Mouse (Mus musculus) frontal cortex, adult (tissue): ENCODE measurements around the gene Nhlrc3.

ENCODE experiments used
- ATAC-seq: cut with Nextera tagmentation; 2 replicates; pipeline ENCODE4 v1.9.2; 2017; ENCODE audit warnings: mild to moderate bottlenecking, moderate library complexity, mixed read lengths; ENCODE audit not compliant: low TSS enrichment

Gene Nhlrc3

DNA sequence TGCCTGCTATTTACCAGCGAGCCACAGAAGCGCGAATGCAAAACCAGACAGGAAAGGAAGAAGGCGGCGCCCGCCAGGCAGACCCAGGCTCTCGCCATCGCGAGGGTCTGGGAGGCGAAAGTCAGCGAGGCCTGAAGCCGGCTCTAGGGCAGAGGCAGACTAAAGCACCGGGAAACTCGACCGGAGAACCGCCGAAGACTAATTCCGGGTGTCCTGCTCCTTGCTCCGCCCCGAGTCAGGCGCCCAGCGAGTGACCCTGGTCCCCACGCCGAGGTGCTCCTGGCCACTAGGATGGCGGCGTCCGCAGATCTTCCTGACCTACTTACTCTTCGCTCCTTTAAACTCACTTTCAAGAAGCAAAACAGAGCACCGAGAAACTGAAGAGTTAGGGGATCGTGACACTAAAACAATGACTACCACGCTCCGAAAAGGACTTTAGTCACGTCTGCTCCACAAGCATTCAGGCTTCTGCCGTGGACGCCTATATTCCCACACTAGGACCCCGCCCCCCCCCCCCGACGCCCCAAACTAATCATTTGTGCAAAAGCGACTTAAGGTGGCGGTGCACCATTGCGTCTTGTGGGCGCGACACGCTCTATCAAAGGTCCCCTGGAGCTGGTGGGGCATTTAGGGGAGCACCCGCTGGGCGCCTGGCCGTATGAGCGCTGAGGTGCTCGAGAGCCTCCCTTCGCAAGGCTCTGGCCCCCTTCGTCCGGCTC is at the start of gene Nhlrc3, which contains the start of gene Proser1:
Gene Nhlrc3 (minus strand): TSS at position 287 of the 719 bp plus-strand sequence.
Gene Proser1 (plus strand): TSS at position 621 of the 719 bp plus-strand sequence.
- peak; percentile 95 for ATAC-seq

DNA sequence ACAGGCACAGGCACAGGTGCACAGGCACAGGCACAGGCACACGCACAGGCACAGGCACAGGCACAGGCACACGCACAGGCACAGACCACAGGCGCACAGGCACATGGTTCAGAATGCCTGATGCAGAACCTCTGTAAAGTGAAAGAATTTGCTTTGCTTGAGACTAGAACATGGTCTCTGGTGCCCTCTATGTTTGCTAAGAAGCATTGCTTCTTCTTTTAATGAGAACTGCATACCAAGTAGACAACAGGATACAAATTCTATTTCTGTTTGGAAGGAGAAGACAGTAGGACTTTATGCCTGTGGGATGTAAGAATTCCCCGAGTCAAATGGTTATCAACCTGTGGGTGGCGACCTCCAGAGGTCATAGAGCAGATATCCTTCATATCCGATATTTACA is 39.3 kb upstream of the Nhlrc3 start:
- peak; percentile 93 for ATAC-seq

DNA sequence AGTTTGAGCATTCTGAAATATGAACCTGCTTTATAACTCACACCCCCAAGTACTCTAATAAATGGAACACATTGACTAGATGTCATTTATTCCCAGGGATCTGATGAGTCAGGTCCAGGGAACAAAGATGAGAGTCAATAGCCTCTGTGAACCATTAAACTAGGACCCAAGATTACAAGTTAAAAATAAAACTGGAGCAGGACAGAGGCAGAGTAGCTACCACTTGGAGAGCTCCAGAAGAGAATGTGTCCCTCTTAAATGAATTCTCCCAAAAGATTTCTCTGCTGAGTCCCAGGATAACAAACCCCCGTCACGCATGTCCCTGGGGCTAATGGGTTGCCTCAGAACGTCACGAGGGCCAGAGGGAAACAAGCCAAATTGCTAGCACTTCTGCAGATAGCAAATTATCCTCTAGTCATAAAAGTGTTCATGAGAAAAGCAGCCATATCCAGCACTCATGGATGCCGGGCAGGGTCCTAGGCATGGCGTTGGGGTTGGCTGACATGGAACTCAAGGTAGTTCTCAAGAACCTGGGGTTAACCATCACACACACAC is 35.3 kb upstream of the Nhlrc3 start:
- no peak for ATAC-seq

DNA sequence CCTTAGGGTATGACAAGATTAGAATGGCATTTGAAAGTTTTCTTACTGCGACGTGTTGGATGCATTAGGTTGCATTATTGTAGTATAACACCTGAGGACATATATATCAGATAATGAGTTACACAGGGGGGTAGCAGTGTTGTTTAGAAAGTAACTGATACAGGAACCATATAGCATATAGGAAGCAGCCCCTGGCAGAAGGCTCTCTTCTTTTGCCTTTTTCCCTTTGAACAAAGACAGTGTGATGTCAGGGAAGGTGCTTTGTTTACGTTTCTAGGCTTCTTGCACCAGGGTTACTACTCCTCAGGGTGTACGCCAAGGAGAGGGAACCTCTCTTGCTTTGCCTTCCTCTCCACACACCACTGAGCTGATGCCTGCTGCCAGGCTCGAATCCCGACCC is 25.2 kb upstream of the Nhlrc3 start, which contains the start of gene Stoml3:
Gene Stoml3 (plus strand): TSS at position 301 of the 400 bp plus-strand sequence.
- no peak for ATAC-seq

DNA sequence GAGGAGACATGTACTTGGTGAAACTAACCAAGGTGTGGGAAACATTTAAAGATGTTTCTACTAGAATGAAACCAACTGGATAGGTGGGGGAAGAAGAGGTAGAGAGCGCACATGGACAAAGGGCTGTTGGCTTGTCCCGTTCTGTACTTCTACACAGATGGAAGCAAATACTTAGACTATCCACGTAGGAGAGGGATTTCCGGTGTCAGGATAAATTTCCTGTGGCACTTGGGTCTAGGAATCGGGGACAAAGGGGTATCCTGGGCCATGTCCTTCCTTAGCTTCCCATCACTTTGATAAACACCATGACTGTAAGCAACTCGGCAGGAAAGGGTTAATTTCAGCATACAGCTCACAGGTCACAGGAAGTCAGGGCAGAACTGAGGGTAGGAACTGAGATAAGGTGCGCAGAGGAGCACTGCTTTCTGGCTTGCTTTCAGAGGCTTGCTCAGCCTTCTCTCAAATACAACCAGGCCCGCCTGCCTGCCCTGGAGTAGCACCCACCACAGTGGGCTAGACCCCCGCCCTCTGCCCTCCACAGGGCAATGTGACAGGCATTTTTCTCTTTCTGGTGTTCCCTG is 24.0 kb upstream of the Nhlrc3 start:
- ATAC-seq: no peak

DNA sequence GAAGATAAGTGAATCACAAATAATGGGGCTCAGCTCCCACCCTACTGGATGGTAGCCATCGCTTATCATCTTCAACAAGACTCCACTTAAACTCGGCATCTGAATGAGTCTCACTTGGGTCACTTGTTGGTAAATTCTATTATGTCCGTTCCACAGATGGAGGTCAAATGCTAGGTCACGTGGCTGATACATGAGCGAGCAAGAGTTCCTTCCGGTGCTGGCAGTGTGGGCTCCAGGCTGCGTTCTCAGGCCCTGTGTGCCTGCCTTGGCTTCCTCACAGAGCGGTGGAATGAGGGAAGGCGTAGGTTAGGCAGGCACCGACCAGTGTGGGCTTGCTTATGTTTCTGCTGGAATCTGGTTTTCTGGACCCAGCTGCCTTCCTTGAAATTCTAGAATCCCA is 23.4 kb upstream of the Nhlrc3 start:
- no peak for ATAC-seq

DNA sequence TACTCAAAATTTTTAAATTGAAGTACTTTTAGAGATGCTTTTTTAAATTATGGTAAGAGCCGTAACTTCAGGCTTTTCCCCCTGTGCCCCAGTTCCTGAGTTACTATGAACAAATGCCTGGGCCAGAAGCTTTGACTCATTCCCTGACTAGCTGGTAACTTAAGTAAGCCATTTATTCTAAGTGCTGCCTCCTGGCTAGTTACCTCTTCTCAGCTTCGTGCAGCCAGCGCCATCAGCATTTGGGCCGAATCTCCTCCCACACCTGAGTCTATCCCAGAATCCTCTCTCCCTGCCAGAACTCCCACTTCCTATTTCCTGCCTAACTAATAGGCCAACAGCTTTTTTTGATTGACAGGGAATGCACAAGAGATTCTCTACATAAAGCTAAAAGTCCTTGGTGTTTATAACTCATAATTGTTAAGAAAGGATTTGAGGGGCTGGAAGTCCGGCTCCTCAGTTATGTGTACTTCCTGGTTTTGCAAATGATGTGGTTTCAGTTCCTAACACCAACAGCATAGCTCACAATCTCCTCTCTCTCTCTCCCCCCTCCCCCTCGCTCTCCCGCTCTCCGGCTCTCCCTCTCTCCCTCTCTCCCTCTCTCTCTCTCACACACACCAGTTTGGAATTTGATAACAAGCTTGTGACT is 20.4 kb upstream of the Nhlrc3 start:
- ATAC-seq: peak; percentile 69

DNA sequence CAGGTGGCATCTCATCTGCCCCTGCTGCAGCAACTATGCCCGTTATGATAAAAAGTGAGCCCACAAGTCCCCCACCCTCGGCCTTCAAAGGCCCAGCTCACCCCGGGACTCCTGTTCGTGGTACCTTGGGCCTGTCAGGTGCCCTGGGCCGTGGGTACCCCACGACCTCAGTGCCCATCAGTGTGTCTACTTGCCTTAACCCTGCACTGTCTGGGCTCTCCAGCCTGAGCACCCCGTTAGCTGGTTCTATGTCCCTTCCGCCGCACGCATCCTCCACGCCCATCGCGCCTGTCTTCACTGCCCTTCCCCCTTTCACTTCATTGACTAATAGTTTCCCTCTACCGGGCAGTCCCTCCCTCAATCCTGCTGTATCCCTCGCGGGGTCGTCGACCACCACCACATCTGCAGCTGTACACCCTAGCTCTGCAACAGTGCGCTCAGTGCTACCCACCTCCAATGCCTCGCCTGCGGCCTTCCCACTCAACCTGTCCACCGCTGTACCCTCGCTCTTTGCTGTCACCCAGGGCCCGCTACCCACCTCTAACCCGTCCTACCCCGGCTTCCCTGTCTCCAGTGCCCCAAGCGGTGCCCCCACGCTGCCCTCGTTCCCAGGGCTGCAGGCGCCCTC is 15.4 kb upstream of the Nhlrc3 start:
- no peak for ATAC-seq

DNA sequence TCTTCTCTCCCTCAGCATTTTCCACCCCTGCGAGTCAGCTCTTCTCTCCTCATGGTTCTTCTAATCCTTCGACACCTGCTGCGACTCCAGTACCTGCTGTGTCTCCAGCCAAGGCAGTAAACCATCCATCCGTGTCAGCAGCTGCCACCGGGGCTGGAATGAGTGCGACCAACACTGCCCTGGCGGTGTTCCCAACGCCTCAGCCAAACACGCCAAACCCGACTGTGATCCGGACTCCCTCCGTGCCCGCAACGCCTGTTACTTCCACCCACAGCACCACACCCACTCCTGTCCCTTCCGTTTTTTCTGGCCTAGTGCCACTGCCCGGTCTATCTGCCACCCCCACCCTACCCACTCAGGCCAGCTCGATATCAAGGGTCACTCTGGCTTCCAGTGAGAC is 14.3 kb upstream of the Nhlrc3 start:
- no peak for ATAC-seq

DNA sequence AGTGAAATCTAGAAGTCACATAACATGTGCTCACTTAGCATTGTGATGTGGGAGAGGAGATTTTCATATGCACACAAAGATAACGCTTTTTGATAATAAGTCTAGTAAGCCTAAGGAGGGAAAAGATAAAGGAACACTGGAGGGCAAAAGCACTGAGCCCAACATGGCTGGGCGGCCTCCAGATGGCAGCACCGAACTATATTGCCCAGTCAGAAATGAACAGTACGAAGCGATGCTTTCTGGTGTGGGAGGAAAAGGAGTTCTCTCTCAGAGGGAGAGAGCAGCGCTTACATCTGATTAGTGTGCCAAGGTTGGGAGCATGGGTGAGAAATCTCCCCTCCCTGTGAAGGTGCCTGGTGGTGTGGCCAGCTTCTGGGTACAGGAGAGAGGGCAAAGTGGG is 12.8 kb upstream of the Nhlrc3 start:
- peak; percentile 75 for ATAC-seq

DNA sequence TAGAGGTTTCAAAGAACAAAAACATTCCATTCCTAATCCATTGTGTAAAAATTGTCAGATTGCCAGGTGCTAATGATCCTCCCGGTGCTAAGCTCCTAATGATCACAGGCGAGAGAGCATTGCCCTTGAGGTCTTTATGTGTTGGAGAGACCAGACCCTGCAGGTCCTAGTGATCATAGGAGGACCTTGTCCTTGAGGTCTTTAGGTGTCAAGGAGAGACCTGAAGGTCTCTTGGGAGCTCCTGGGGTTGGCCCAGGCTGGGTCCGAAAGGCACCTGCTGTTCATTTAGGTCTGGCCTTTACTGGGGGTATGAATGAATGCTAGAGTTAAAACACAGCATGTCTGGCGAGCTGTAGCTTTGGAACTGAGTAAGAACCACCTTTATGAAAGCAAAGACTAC is 11.0 kb upstream of the Nhlrc3 start:
- ATAC-seq: no peak

DNA sequence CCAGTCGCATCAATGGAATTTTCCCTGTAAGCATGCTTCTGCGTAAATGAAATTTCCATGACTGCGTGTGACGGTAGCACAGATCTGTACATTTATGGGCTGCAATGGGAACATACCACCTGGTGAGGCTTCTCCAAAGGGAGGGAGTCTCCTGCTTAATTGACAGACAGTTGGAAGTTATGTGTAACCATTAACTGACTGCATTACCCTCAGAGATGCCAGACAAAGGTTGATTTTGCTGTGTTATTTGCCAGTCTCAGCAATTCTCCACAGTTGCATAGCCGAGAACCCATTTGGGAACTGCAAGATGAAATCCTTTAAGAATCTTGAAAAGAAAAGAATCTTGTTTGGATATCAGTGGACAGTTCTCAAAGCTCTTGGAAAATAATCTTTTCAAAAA is 8.9 kb upstream of the Nhlrc3 start:
- no peak for ATAC-seq

DNA sequence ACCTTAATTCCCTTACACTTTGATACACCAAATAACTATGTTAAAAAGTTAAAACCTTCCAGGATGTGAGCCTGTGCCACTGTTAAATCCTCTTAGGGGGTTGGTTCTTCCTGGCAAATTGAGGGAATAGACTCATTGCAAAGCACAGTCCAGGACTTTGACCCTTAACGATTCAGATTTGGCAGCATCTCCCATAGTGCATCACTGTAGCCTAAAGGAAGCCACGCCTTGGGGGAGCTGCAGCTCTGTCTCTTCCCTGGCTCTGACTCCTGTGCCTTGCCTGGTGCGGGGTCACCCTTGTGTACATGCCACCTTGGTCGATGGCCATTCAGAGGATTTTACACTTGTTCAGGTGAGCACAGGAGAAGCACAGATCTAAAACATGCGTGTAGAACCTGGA is 6.5 kb upstream of the Nhlrc3 start:
- ATAC-seq: no peak

DNA sequence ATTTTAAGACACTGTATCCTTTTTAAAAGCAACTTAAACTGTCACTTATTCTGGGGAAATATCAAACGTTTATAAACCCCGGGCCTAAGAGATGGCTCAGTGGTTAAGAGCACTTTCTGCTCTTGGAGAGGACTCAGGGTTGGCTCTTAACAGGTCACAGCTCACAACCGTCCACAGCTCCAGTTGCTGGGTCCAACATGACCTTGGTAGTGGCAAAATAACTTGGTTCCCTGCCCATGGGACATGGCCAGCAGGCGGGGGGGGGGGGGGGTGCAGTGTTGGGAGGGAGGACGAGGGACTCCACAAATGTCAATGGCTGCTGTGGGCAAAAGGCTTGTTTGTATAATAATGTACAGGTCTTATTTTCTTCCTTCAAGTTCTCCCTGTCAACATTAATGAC is 4.2 kb upstream of the Nhlrc3 start:
- ATAC-seq: no peak

DNA sequence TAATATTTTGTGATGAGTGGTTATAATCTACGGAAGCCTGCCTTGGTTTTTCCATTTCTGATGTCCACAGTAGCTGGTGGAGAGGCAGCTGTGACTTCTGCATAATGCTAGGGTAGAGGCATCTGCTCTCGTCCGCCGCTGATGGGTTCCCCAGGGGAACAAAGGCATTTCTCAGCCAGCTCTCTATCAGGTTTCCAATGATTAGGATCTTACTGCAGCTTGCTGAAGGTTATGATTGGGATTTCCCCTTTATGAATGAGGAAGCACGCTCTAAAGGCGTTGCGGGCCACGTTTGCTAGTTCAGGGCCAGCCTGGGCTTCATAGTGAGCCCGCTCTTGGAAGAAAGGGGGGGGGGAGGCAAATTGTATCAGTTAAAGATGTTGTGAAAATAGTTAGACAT is 3.3 kb upstream of the Nhlrc3 start:
- ATAC-seq: no peak

DNA sequence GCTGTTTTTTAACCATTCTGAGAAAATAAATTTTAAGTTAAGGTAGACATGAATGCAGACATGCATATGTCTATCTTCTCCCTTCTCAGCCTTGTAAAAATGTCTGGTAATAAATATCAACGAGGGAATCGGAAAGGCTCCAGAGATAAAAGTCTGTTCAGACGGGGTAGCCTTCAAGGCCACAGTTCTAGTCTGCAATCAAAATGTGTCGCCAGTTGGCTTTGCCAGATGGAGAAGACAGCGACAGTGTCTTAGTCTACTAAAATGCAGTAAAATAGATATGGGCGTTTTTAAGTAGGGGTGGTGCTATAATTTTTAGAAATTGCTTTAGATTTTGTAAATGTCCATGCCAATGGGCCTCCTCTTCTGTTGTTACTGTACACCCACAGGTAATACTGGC is 2.2 kb upstream of the Nhlrc3 start:
- no peak for ATAC-seq

DNA sequence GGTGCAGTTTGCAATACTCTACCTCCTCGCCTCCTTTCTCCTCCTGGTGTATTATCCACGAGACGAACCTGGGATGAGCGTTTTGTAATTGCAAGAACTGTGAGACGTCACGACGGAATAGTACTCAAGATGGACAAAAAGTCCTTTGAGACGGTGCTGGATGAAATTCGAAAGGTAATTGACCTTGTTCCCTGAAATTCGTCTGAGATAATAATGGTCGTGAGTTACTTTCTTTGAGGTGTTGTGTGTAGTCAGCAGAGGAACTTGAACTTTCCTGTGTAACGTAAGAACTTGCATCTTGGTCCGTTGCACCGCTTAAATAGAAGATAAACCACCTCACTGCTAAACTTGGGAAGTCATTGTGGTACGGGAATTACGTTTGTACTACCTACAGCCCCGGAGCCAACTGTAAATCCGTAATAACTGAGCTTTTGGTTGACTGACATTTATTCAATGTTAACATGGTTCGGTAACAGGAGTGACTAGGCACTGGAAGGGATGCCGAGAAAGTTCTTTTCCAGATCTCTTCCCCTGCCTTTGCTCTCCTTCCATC is 1.1 kb upstream of the Nhlrc3 start:
- peak; percentile 9; the same call in 1 of the 2 replicates for ATAC-seq

DNA sequence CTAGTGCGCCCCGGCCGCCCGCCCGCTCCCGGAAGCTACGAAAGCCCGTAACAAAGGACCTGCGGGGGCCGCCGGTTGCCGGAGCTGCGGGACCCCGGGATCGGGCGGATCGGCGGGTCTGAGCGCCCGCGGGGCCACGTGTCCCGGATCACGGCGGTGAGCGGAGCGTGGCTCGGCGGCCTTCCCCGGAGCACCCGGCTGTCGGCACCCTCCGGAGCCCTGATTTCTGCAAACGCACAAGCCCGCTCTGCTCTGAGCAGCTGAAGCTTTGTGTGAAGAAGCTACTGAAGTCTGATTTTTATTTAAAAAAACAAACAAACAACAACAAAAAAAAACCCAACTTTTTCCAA is 608 bp upstream of the Nhlrc3 start:
- no peak; the same call in 1 of the 2 replicates for ATAC-seq

DNA sequence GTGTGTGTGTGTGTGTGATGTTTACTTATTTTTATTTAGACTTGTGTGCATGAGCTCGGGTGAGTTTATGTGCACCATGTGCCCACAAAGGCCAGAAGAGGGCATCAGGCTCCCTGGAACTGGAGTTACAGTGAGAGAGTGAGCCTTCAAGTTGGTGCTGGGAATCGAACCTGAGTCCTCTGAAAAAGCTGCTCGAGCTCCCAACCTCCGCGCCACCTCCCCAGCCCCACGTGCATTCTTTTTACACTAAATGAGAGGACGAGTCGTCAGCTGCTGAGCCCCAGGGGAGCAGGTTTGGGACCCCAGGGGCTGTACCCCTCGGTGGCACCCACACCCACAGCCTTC is 459 bp downstream of the Nhlrc3 start:
- ATAC-seq: no peak

DNA sequence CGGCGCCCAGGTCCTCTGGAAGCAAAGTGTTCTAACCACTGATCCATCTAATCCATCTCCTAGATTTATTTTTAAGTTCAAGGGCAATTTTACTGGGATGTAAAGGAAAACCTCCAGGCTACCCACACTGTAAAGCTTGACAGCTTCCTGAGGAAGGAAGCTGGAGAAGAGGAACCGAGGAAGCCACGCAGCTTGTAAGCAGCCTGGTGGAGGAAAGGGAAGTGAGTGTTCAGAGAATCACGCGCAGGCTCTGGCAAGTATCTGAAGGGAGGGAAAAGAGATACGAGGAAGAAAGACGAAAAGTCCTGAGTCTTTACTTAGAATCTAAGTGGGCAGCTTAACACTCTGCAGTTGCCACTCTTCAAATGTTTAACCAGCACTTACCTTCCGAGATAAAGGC is 3.0 kb downstream of the Nhlrc3 start:
- ATAC-seq: no peak

DNA sequence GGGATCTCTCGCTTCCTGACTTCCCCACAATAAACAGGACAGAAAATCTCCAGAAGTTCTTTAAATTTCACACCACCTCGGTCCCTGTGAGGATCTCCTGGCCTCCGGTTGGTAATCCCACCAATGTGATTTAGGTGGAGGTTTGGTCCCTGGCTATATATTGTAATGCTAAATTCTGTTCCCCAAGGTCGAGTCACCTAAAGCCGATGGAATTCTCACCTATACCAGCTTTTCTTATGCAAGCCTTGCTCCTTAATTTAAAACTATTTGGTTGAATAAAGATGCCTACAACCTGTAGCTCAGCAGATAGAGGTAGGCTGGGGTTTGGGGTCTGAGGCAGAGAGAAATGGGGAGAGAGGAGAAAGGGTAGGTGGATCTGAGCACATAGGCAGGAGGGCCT is 5.4 kb downstream of the Nhlrc3 start:
- ATAC-seq: no peak

DNA sequence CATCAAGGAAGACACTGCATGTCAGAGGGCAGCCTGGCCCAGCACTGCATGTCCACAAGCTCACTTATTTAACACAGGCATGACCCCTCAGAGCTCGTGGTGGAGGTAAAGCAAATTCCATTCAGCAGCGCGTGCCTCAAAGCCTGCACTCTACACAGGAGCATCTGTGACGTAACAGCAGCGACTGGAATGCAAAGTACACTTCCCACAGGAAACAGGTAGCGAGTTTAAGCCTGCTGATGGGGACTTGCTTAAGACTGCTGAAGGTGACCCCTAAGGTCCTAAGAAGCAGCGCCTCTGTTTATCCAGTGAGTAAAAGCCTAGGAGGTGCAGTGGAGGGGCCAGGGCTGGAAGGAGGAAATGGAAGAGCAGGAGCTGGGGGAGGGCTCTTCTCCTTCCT is 8.1 kb downstream of the Nhlrc3 start:
- no peak for ATAC-seq
